In the genomic region with DNA sequence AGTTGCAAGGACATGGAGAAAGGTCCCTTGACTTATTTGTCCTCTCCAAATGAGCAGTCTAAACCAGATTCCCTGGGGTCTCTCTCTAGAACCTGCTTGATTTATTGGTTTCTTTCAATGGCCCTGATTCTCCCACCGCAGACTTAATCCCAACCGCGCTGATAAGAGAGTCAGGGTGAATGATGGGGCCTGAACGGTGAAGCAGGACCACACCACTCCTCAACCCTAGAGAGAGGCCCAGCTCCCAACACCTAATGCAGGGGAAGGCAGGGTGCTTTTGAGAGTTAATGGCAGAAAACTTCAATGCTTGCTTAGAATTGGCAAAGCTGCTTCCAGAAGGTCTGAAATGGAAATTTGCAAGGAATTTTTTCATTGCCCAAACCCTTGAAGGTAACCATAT, we compare ENCODE assay signal across 11 mouse cellular contexts. TPM values are rescaled to one million over a fixed set of nuclear protein-coding genes. Genes with fewer than 3 reads are reported as not detected.
DNase-seq lines count a peak whose midpoint lies in the region; ATAC-seq and TF ChIP-seq lines count a peak whose summit lies in the region.
"Had no signal": no experiment of that assay in that cellular context is flagged by ENCODE, and none has a peak within 500 bp of the region (broad histone marks: within the 10 kb centered on the region; RNA-seq: fewer than 3 reads in every experiment).

No protein-coding gene starts in this region.

- peak overlapping the region; percentile 26 for H3K4me2 ChIP-seq in heart, embryonic 16.5 days (ENCODE audit: low read depth, low read length)
- peak overlapping the region; percentile 24 for H3K4me2 ChIP-seq in hindbrain, embryonic 16.5 days (ENCODE audit: low read length)
- H3K4me2 ChIP-seq in midbrain, embryonic 15.5 days = peak overlapping the region; percentile 67
- H3K4me2 ChIP-seq: forebrain, embryonic 13.5 days had no signal

- 24% methylated on average over 4 of the region's 4 CpGs for WGBS in heart, embryonic 16.5 days
- WGBS in embryonic facial prominence, embryonic 10.5 days = 2% methylated on average over 4 of the region's 4 CpGs
- 10% methylated on average over 4 of the region's 4 CpGs for WGBS in hindbrain, embryonic 16.5 days
- 3% methylated on average over 4 of the region's 4 CpGs for WGBS in midbrain, embryonic 15.5 days
- WGBS in cerebellum, adult 2 months = 57% methylated on average over 4 of the region's 4 CpGs

- peak overlapping the region; percentile 66 for H3K4me3 ChIP-seq in heart, embryonic 16.5 days (ENCODE audit: low read length)
- peak overlapping the region; percentile 63 for H3K4me3 ChIP-seq in embryonic facial prominence, embryonic 10.5 days
- peak overlapping the region; percentile 20 for H3K4me3 ChIP-seq in hindbrain, embryonic 16.5 days (ENCODE audit: low read length)
- H3K4me3 ChIP-seq in midbrain, embryonic 15.5 days = peak overlapping the region; percentile 43
- H3K4me3 ChIP-seq in cerebellum, adult 2 months (replicated peaks; ENCODE audit: insufficient read depth, low read depth, low read length) = no peak overlapping the region
- H3K4me3 ChIP-seq: forebrain, embryonic 13.5 days had no signal

- no peak for TF ChIP-seq POLR2A in cerebellum, adult 2 months (IDR thresholded peaks at IDR 0.05; ENCODE audit: borderline replicate concordance, insufficient read depth, low read length)

- intact Hi-C loops in heart, postnatal 10 days (cut with DNase I) = no loop called here
- intact Hi-C loops in left cerebral cortex, postnatal 36 days (cut with DNase I) = no loop called here

- no peak for ATAC-seq in heart, embryonic 16.5 days (replicated peaks; ENCODE audit: extremely low read depth, insufficient read depth, low FRiP score)
- ATAC-seq in hindbrain, embryonic 16.5 days = no peak
- no peak for ATAC-seq in midbrain, embryonic 15.5 days (replicated peaks)
- ATAC-seq: forebrain, embryonic 13.5 days had no signal

- no peak overlapping the region for H3K9ac ChIP-seq in heart, embryonic 16.5 days (ENCODE audit: low read length)
- H3K9ac ChIP-seq in hindbrain, embryonic 16.5 days (ENCODE audit: low read depth, low read length) = no peak overlapping the region
- H3K9ac ChIP-seq in midbrain, embryonic 15.5 days = peak overlapping the region; percentile 35; the same call in 1 of the 2 replicates
- H3K9ac ChIP-seq: forebrain, embryonic 13.5 days had no signal

- DNase-seq in heart, postnatal 10 days = no peak
- DNase-seq in embryonic facial prominence, embryonic 10.5 days (ENCODE audit: low spot score) = no peak
- no peak for DNase-seq in left cerebral cortex, postnatal 36 days (ENCODE audit: low spot score in 2 of 2)
- DNase-seq in right cerebral cortex, adult 18-20 months = no peak
- DNase-seq in cerebellum, adult 2 months = no peak

- H3K27me3 ChIP-seq in heart, embryonic 16.5 days (ENCODE audit: control insufficient read depth, insufficient read depth, low read length) = peaks cover 34% of the 10 kb centered on the region
- peaks cover 92% of the 10 kb centered on the region for H3K27me3 ChIP-seq in embryonic facial prominence, embryonic 10.5 days (replicated peaks; ENCODE audit: low read depth, poor library complexity, severe bottlenecking)
- peaks cover 54% of the 10 kb centered on the region for H3K27me3 ChIP-seq in hindbrain, embryonic 16.5 days (replicated peaks; ENCODE audit: control insufficient read depth, insufficient read depth, low read length)
- H3K27me3 ChIP-seq in midbrain, embryonic 15.5 days (replicated peaks) = peaks cover 71% of the 10 kb centered on the region
- H3K27me3 ChIP-seq in cerebellum, adult 2 months (ENCODE audit: control insufficient read depth, insufficient read depth, low read length) = peaks cover 7% of the 10 kb centered on the region; the same call in 1 of the 2 replicates

- no peak overlapping the region for H3K27ac ChIP-seq in heart, embryonic 16.5 days (ENCODE audit: low read length)
- H3K27ac ChIP-seq in embryonic facial prominence, embryonic 10.5 days (replicated peaks) = 0 out of 2 replicates have a peak overlapping the region, but pooled peaks have one; percentile 37
- no peak overlapping the region for H3K27ac ChIP-seq in hindbrain, embryonic 16.5 days (ENCODE audit: low read depth, low read length)
- H3K27ac ChIP-seq in midbrain, embryonic 15.5 days = peak overlapping the region; percentile 68
- H3K27ac ChIP-seq in cerebellum, adult 2 months (ENCODE audit: insufficient read depth, low read length) = no peak overlapping the region
- H3K27ac ChIP-seq: forebrain, embryonic 13.5 days had no signal

- H3K36me3 ChIP-seq in heart, embryonic 16.5 days (ENCODE audit: control insufficient read depth, insufficient read depth) = no peaks in the 10 kb centered on the region
- peaks cover 11% of the 10 kb centered on the region for H3K36me3 ChIP-seq in embryonic facial prominence, embryonic 10.5 days (replicated peaks)
- no peaks in the 10 kb centered on the region for H3K36me3 ChIP-seq in hindbrain, embryonic 16.5 days (ENCODE audit: control insufficient read depth, insufficient read depth, low read length)
- no peaks in the 10 kb centered on the region for H3K36me3 ChIP-seq in midbrain, embryonic 15.5 days (replicated peaks)

- no peak for TF ChIP-seq CTCF in cerebellum, adult 2 months (IDR thresholded peaks at IDR 0.05; ENCODE audit: borderline replicate concordance, insufficient read depth, low read depth, low read length)

- H3K9me3 ChIP-seq in heart, embryonic 16.5 days (replicated peaks; ENCODE audit: control insufficient read depth, low read length) = no peaks in the 10 kb centered on the region
- no peaks in the 10 kb centered on the region for H3K9me3 ChIP-seq in embryonic facial prominence, embryonic 10.5 days
- no peaks in the 10 kb centered on the region for H3K9me3 ChIP-seq in hindbrain, embryonic 16.5 days (ENCODE audit: control insufficient read depth, low read length)
- H3K9me3 ChIP-seq in midbrain, embryonic 15.5 days = no peaks in the 10 kb centered on the region
- H3K9me3 ChIP-seq: forebrain, embryonic 13.5 days had no signal

- H3K4me1 ChIP-seq in heart, embryonic 16.5 days (ENCODE audit: control insufficient read depth, insufficient read depth, low read length) = peaks cover 12% of the 10 kb centered on the region
- H3K4me1 ChIP-seq in embryonic facial prominence, embryonic 10.5 days = peaks cover 73% of the 10 kb centered on the region
- peaks cover 5% of the 10 kb centered on the region; the same call in 1 of the 2 replicates for H3K4me1 ChIP-seq in hindbrain, embryonic 16.5 days (ENCODE audit: control insufficient read depth, insufficient read depth, low read depth, low read length)
- peaks cover 9% of the 10 kb centered on the region; the same call in 1 of the 2 replicates for H3K4me1 ChIP-seq in midbrain, embryonic 15.5 days
- H3K4me1 ChIP-seq in cerebellum, adult 2 months (ENCODE audit: control insufficient read depth, insufficient read depth, low read length) = no peaks in the 10 kb centered on the region; the same call in 1 of the 2 replicates

RNA-seq across cellular contexts. Expression of gene 4930412O13Rik, which starts 5.8 kb away (rescaled TPM):
- not detected in 2 replicates for polyA plus RNA-seq in heart, embryonic 16.5 days (2015; fragmentation: Nextera tagmentation; extraction: Ambion mirVana)
- not detected for total RNA-seq in heart, postnatal 10 days (2021)
- 2.3 TPM in 2 replicates for polyA plus RNA-seq in embryonic facial prominence, embryonic 10.5 days (2016; fragmentation: Nextera tagmentation; extraction: Ambion mirVana)
- polyA plus RNA-seq in hindbrain, embryonic 16.5 days (2015; fragmentation: Nextera tagmentation; extraction: Ambion mirVana) = 0.28 and 0.47 TPM in 2 replicates
- polyA plus RNA-seq in midbrain, embryonic 15.5 days (2015; fragmentation: Nextera tagmentation; extraction: Ambion mirVana) = 1.3 and 2.2 TPM in 2 replicates
- total RNA-seq in left cerebral cortex, postnatal 36 days (2021) = not detected
- 0.30 TPM in 1 of 2 replicates, not detected in the other for polyA plus RNA-seq in cerebellum, adult 2 months (2012; rRNA removed)
- total RNA-seq: left cerebral cortex, adult 18-20 months; megakaryocyte, adult 5-6 weeks had no signal
- polyA plus RNA-seq: forebrain, embryonic 13.5 days had no signal

RNA-seq across cellular contexts. Expression of gene 9230102O04Rik, which starts 14.1 kb away (rescaled TPM):
- polyA plus RNA-seq in heart, embryonic 16.5 days (2015; fragmentation: Nextera tagmentation; extraction: Ambion mirVana) = not detected in 2 replicates
- not detected for total RNA-seq in heart, postnatal 10 days (2021)
- 0.82 TPM in 1 of 2 replicates, not detected in the other for polyA plus RNA-seq in embryonic facial prominence, embryonic 10.5 days (2016; fragmentation: Nextera tagmentation; extraction: Ambion mirVana)
- 0.35 and 1.1 TPM in 2 replicates for polyA plus RNA-seq in hindbrain, embryonic 16.5 days (2015; fragmentation: Nextera tagmentation; extraction: Ambion mirVana)
- 4.0 and 4.8 TPM in 2 replicates for polyA plus RNA-seq in midbrain, embryonic 15.5 days (2015; fragmentation: Nextera tagmentation; extraction: Ambion mirVana)
- not detected for total RNA-seq in left cerebral cortex, postnatal 36 days (2021)
- polyA plus RNA-seq in cerebellum, adult 2 months (2012; rRNA removed) = not detected in 2 replicates
- total RNA-seq: left cerebral cortex, adult 18-20 months; megakaryocyte, adult 5-6 weeks had no signal
- polyA plus RNA-seq: forebrain, embryonic 13.5 days had no signal

RNA-seq across cellular contexts. Expression of gene Gata3, which starts 14.6 kb away (rescaled TPM):
- 5.4 and 11.9 TPM in 2 replicates for polyA plus RNA-seq in heart, embryonic 16.5 days (2015; fragmentation: Nextera tagmentation; extraction: Ambion mirVana)
- under 1 TPM; 0.86 to 0.92 TPM for total RNA-seq in heart, postnatal 10 days (2021)
- polyA plus RNA-seq in embryonic facial prominence, embryonic 10.5 days (2016; fragmentation: Nextera tagmentation; extraction: Ambion mirVana) = 24.5 and 29.1 TPM in 2 replicates
- 27.2 and 33.8 TPM in 2 replicates for polyA plus RNA-seq in hindbrain, embryonic 16.5 days (2015; fragmentation: Nextera tagmentation; extraction: Ambion mirVana)
- 99.1 and 116 TPM in 2 replicates for polyA plus RNA-seq in midbrain, embryonic 15.5 days (2015; fragmentation: Nextera tagmentation; extraction: Ambion mirVana)
- total RNA-seq in left cerebral cortex, postnatal 36 days (2021) = not detected
- 1.2 and 1.3 TPM in 2 replicates for polyA plus RNA-seq in cerebellum, adult 2 months (2012; rRNA removed)
- total RNA-seq: left cerebral cortex, adult 18-20 months had no signal

Comparison
In these comparisons a context has a peak if more than half of its experiments do, and no peak if none do; other contexts are left out.
1. H3K27ac ChIP-seq: peak in embryonic facial prominence, embryonic 10.5 days (single experiment) and midbrain, embryonic 15.5 days (single experiment); none in heart, embryonic 16.5 days (single experiment), hindbrain, embryonic 16.5 days (single experiment) and cerebellum, adult 2 months (single experiment).
2. Peak in every context shown above with its lines, with median percentiles within 50 percentile points of each other: H3K4me2 ChIP-seq.